Mouse (Mus musculus): ENCODE measurements at regions not wholly inside any gene's neighbourhood (a gene's known extent, or its start where the extent isn't known, plus 50 kb on each side); places are given as distances from the start of the nearest gene placed in this dataset.

- no peak for DNase-seq (ENCODE audit: low spot score)
Measured at GRCm38 (mm10) chr15:55962093-55962492, 1515.3 kb downstream of the Slc22a22 start.

Measured in thymus, postnatal 0 days (tissue).